Mouse (Mus musculus) myocyte (in vitro differentiated cells): ENCODE measurements around the gene Ncan.

Source experiments
- POLR2A ChIP-seq: IDR thresholded peaks from one replicate; pipeline ENCODE4 v1.6.1; 2011; ENCODE audit warnings: low read depth, mild to moderate bottlenecking, control low read depth, moderate library complexity; ENCODE audit not compliant: insufficient read length
- REST ChIP-seq: IDR thresholded peaks from one replicate; pipeline ENCODE4 v1.6.1; 2011; ENCODE audit warnings: mild to moderate bottlenecking, control low read depth, moderate library complexity; ENCODE audit not compliant: insufficient read depth, insufficient read length
- TCF12 ChIP-seq: IDR thresholded peaks from one replicate; pipeline ENCODE4 v1.6.1; 2011; ENCODE audit warnings: mild to moderate bottlenecking, control low read depth; ENCODE audit not compliant: poor library complexity, insufficient read depth, severe bottlenecking
- USF1 ChIP-seq: IDR thresholded peaks from one replicate; pipeline ENCODE4 v1.6.1; 2011; ENCODE audit warnings: low read depth, mild to moderate bottlenecking, control low read depth, moderate library complexity

- TF ChIP-seq TCF12 (no peak), USF1 (peak; percentile 1), POLR2A (no peak), REST (no peak)
These were observed 9.4 kb upstream of the Ncan start for GRCm38 (mm10) chr8:70130066-70130465.
